Mouse (Mus musculus): ENCODE measurements at regions not wholly inside any gene's neighbourhood (a gene's known extent, or its start where the extent isn't known, plus 50 kb on each side); places are given as distances from the start of the nearest gene placed in this dataset.

DNA sequence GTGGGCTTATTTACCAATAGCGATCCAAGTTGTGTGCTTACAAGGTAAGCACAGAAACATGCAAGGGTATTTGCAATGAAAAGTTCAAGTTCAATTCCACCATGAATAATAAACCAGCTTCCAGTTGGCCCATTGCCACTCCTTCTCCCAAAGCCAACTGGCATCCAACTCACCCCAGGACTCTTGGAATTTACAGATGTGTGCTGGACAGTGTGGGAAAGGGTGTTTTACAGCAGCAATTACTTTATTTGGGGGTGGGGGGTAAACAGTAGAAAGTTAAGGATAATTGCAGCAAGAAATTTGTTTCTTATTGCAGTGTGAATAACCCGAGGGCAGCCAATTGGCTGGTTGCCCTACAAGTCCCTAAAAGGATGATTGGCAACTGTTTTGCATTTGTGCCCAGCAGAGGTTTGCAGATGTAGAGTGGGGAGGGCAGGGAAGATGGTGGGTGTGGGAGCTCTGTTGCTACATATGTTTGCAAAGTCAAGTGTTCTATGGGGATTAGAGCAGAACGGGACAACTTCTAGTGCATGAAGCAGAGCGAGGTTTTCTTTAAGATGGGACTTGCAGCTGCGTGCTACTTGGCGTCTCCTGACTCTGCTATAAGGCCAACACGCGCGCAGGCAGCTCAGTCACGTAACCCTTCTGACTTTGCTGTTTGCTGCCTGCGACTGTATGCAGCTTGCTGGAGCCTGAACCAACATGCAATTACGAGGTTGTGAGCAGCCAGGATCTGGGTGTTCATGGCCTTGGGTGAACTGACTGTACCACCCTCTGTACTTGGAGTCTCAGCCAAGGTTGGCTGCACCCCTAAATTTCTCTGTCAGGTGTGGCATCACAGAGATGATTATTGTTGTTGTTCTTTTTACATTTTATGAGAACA, 271.9 kb downstream of the Map2k6 start:
- Histone ChIP-seq H3K36me3 (no peaks in the 10 kb centered on the region), H3K27ac (peak overlapping the region; percentile 29; the same call in 1 of the 2 replicates), H3K9me3 (no peaks in the 10 kb centered on the region), H3K27me3 (no peaks in the 10 kb centered on the region), H3K4me2 (0 out of 2 replicates have a peak overlapping the region, but pooled peaks have one; percentile 1), H3K9ac (no peak overlapping the region), H3K4me3 (no peak overlapping the region), H3K4me1 (peaks cover 8% of the 10 kb centered on the region)
- ATAC-seq (ENCODE audit: insufficient number of reproducible peaks, low FRiP score, low TSS enrichment, low read depth) = peak; percentile 63; the same call in 1 of the 2 replicates
- WGBS = 29% methylated on average over 12 of the region's 12 CpGs

DNA sequence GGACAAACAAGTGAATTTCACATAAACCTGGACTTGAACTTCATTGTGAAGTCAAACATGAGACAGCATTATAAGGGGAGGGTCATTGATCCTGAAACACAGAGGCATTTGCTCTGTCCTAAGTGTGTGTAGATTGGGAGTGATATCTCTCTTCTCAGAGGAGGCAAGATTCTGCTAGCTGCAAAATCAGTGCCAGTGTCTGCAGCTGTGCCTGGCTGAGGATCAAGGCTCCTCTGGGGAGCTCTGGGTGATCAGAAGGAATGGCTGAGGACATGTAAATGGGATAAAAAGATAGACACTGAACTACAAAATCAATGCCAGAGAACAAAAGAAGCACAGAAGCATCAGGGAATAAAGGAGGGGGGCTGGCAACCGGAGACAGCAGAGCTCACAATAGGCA, 274.0 kb downstream of the Map2k6 start:
- Histone ChIP-seq H3K4me1 (peaks cover 8% of the 10 kb centered on the region), H3K36me3 (no peaks in the 10 kb centered on the region), H3K27me3 (no peaks in the 10 kb centered on the region), H3K27ac (no peak overlapping the region), H3K4me2 (no peak overlapping the region), H3K9ac (no peak overlapping the region), H3K9me3 (no peaks in the 10 kb centered on the region), H3K4me3 (no peak overlapping the region)
- no peak for ATAC-seq (ENCODE audit: insufficient number of reproducible peaks, low FRiP score, low TSS enrichment, low read depth)
- WGBS = 81% methylated on average over 1 of the region's 1 CpGs

DNA sequence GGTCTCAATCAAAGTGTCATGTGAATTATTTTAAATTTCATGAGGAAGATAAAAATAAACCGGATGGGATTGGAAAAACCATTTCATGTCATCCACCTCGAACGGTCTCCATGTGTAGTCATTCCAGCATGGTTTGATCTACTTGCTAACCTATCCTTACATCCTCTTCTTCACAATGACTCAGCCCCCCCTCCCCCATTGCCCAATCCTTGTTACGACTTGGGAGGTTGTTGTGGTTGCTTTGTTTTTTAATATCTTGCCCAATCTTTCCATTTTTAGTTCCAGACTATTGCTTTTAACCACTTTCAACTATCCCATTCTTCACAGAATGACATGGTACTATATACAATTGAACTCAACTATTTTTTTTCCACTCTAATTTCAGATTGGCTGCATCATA, 275.0 kb upstream of the Kcnj16 start:
- WGBS = 86% methylated on average over 4 of the region's 4 CpGs
- no peaks in the 10 kb centered on the region for H3K9me3 ChIP-seq
- no peak for ATAC-seq (ENCODE audit: insufficient number of reproducible peaks, low FRiP score, low TSS enrichment, low read depth)
- no peaks in the 10 kb centered on the region for H3K4me1 ChIP-seq
- H3K27me3 ChIP-seq = no peaks in the 10 kb centered on the region
- no peak overlapping the region for H3K27ac ChIP-seq
- H3K4me3 ChIP-seq = no peak overlapping the region
- H3K36me3 ChIP-seq = no peaks in the 10 kb centered on the region
- no peak overlapping the region for H3K9ac ChIP-seq
- H3K4me2 ChIP-seq = no peak overlapping the region

DNA sequence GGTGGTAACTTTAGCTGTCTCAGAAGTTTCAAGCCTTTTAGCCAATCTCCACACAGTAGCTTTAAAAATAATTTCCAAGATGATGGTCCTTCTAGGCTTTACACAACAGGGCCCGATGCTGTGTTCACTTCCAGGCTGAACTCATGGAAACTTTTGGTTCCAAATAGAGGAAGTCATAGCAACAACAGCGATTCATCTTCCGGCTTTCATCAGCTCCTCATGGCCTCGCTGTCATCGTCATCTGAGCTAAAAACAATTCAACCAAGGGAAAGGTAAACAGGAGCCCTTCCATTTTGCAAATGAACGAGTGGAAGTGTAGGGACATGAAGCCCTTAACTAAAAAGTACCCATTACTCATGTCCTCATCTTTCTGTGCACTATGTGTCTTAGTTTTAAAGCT, 270.8 kb upstream of the Kcnj16 start:
- Histone ChIP-seq H3K4me3 (no peak overlapping the region), H3K9me3 (no peaks in the 10 kb centered on the region), H3K4me2 (no peak overlapping the region), H3K9ac (no peak overlapping the region), H3K27ac (no peak overlapping the region), H3K36me3 (no peaks in the 10 kb centered on the region), H3K4me1 (no peaks in the 10 kb centered on the region), H3K27me3 (no peaks in the 10 kb centered on the region)
- no peak for ATAC-seq (ENCODE audit: insufficient number of reproducible peaks, low FRiP score, low TSS enrichment, low read depth)
- WGBS = 84% methylated on average over 6 of the region's 6 CpGs

DNA sequence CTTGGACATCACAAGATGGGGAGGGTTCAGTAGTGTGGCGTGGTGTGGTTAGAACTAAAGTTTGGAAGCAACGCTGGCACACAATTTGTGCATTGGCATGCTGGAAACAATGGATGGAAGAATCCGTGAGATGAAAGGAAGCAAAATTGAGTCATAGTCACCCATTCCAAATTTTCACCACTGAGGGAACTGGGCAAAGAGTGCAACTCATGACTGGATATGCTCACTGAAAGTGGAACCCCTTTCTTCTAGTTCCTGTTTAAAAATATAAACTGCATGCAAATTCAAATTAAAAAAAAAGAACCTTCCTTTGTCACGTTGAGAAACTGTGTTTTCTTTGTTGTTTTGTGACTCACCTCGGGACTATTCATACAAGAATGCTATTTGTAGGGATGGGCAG, 269.5 kb upstream of the Kcnj16 start:
- WGBS = 76% methylated on average over 5 of the region's 5 CpGs

DNA sequence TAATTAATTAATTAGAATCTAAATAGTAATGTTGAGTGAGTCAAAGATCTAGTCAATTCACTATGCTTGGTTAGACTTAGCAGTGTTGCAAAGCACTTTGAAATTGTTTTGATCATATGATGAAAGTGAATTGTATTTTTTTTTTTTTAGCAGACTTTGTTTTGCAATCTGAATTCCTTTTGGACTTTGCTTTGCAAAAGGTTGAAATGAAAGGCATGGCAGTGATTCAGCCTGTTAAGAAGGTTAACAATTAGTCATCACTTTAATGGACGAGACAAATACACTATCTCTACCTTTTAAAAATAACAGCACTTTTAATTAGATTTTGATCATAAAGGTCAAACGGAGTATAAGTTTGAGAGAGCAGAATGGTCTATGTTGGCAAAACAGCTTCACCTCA, 266.9 kb upstream of the Kcnj16 start:
- Histone ChIP-seq H3K9ac (no peak overlapping the region), H3K4me3 (no peak overlapping the region), H3K36me3 (no peaks in the 10 kb centered on the region), H3K4me1 (no peaks in the 10 kb centered on the region), H3K4me2 (no peak overlapping the region), H3K27ac (no peak overlapping the region), H3K9me3 (no peaks in the 10 kb centered on the region), H3K27me3 (no peaks in the 10 kb centered on the region)
- no peak for ATAC-seq (ENCODE audit: insufficient number of reproducible peaks, low FRiP score, low TSS enrichment, low read depth)
- 82% methylated on average over 2 of the region's 2 CpGs for WGBS

More for the DNA sequence above, 269.5 kb upstream of the Kcnj16 start:
- Histone ChIP-seq H3K9me3 (no peaks in the 10 kb centered on the region), H3K4me2 (no peak overlapping the region), H3K4me1 (no peaks in the 10 kb centered on the region), H3K9ac (no peak overlapping the region), H3K4me3 (no peak overlapping the region), H3K27ac (no peak overlapping the region), H3K36me3 (no peaks in the 10 kb centered on the region), H3K27me3 (no peaks in the 10 kb centered on the region)
- ATAC-seq (ENCODE audit: insufficient number of reproducible peaks, low FRiP score, low TSS enrichment, low read depth) = no peak

DNA sequence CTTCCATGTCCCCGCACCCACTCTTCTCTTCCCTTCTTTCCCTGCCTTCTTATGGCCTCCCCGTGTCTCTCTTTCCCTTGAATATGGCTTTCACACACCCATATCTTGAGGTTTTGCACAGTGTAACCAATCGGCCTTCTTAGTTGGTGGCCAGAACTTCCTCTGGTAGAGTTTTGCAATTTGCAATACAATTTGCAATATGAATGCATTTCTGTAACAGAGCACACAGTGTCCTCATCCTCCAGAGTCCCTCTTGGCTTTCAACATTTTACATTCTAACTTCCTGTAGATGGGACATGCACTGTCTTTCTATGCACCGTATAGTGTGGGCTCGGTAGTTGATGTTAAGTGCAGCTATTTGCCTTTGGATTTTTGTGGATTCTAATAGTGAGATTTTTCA, 265.7 kb upstream of the Kcnj16 start:
- 91% methylated on average over 5 of the region's 5 CpGs for WGBS
- no peaks in the 10 kb centered on the region for H3K27me3 ChIP-seq
- no peak for ATAC-seq (ENCODE audit: insufficient number of reproducible peaks, low FRiP score, low TSS enrichment, low read depth)
- no peaks in the 10 kb centered on the region for H3K4me1 ChIP-seq
- no peak overlapping the region for H3K9ac ChIP-seq
- H3K4me2 ChIP-seq = no peak overlapping the region
- H3K4me3 ChIP-seq = no peak overlapping the region
- no peaks in the 10 kb centered on the region for H3K9me3 ChIP-seq
- no peaks in the 10 kb centered on the region for H3K36me3 ChIP-seq
- H3K27ac ChIP-seq = no peak overlapping the region

DNA sequence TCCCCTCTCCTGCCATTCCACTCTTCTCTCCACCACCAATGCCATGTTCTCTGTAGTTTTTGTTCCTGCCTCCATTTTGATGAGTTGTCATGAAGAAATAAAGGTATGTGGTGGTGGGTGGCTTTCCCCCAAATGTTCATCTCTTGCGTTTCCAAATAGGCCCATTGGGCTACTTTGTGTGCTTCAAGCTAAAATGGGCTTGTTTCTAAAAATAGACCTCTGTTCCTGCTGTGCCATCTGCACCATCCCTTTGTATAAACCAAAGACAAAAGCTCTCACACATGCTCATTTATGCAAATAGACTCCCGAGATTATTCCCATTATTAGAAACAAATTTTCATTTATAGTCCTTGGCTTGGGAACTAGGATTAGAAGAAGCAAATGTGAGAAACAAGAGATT, 264.3 kb upstream of the Kcnj16 start:
- no peak for ATAC-seq (ENCODE audit: insufficient number of reproducible peaks, low FRiP score, low TSS enrichment, low read depth)
- no peaks in the 10 kb centered on the region for H3K27me3 ChIP-seq
- no peaks in the 10 kb centered on the region for H3K36me3 ChIP-seq
- no peak overlapping the region for H3K4me2 ChIP-seq
- 86% methylated on average over 2 of the region's 2 CpGs for WGBS
- no peaks in the 10 kb centered on the region for H3K4me1 ChIP-seq
- H3K9ac ChIP-seq = no peak overlapping the region
- H3K27ac ChIP-seq = no peak overlapping the region
- no peak overlapping the region for H3K4me3 ChIP-seq
- H3K9me3 ChIP-seq = no peaks in the 10 kb centered on the region

DNA sequence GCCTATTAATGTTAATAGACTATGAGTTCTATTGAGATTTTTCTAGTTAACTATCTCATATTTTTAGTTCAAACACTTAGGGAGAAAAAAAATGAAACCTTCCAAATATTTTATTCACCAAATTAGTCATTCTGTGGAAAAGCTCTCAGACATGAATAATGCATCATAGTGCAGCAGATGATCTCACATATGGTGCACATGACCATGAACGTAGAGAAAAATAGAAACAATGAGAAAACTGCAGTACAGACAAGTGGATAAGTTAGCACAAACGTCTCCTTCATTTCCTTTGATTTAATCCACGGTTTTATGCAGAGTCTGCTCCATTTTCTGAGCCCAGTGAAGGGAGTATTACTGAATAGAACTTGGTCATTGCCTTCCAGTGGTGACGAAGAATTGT, 260.5 kb upstream of the Kcnj16 start:
- 78% methylated on average over 4 of the region's 4 CpGs for WGBS
- H3K27ac ChIP-seq = no peak overlapping the region
- no peaks in the 10 kb centered on the region for H3K27me3 ChIP-seq
- ATAC-seq (ENCODE audit: insufficient number of reproducible peaks, low FRiP score, low TSS enrichment, low read depth) = no peak
- no peaks in the 10 kb centered on the region for H3K36me3 ChIP-seq
- H3K4me1 ChIP-seq = 0 out of 2 replicates have a peak, but pooled peaks cover 10% of the 10 kb centered on the region
- H3K9me3 ChIP-seq = no peaks in the 10 kb centered on the region
- H3K4me2 ChIP-seq = no peak overlapping the region
- no peak overlapping the region for H3K9ac ChIP-seq
- H3K4me3 ChIP-seq = no peak overlapping the region

DNA sequence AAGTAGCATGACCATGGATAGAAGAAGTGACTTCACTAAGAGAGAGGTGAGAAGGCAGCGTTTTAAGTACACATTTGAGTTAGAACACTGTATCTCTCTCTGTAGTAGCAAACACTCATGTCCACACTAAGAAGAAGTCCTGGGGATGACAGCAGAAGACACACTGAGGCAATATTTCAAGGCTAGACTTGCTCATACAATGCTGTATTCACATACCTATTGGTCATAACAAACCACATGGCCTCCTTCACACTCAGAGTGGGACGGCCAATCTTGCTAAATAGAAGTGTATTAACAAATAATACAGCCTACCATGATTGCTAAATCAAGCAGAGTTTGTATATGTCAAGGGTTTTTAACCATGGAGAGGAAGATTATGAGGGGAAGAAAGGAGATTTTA, 252.5 kb upstream of the Kcnj16 start:
- 82% methylated on average over 2 of the region's 2 CpGs for WGBS
- no peaks in the 10 kb centered on the region for H3K27me3 ChIP-seq
- no peak overlapping the region for H3K4me3 ChIP-seq
- ATAC-seq (ENCODE audit: insufficient number of reproducible peaks, low FRiP score, low TSS enrichment, low read depth) = no peak
- H3K9me3 ChIP-seq = no peaks in the 10 kb centered on the region
- H3K9ac ChIP-seq = no peak overlapping the region
- H3K27ac ChIP-seq = no peak overlapping the region
- 0 out of 2 replicates have a peak, but pooled peaks cover under 1% of the 10 kb centered on the region for H3K4me1 ChIP-seq
- no peaks in the 10 kb centered on the region for H3K36me3 ChIP-seq
- H3K4me2 ChIP-seq = no peak overlapping the region

DNA sequence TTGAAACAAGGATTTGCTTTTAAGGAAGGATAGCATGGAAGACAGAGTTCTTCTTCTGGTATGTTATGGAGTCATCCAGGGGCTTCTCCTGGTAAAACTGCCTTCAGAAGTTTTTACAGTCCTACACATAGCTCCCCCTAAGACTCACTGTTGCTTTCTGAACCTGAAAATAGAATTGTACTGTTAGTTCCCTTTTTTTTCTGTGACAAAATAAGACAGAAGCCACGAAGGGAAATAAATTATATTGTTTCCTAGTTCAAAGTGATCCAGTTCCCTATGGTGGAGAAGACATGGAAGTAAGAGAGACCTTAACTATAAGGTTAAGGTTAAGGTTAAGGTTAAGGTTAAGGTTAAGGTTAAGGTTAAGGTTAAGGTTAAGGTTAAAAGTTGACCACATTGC, 251.5 kb upstream of the Kcnj16 start:
- Histone ChIP-seq H3K9ac (no peak overlapping the region), H3K4me2 (no peak overlapping the region), H3K4me1 (no peaks in the 10 kb centered on the region), H3K27ac (no peak overlapping the region), H3K36me3 (no peaks in the 10 kb centered on the region), H3K9me3 (no peaks in the 10 kb centered on the region), H3K4me3 (no peak overlapping the region), H3K27me3 (no peaks in the 10 kb centered on the region)
- WGBS = 64% methylated on average over 1 of the region's 1 CpGs
- ATAC-seq (ENCODE audit: insufficient number of reproducible peaks, low FRiP score, low TSS enrichment, low read depth) = no peak

DNA sequence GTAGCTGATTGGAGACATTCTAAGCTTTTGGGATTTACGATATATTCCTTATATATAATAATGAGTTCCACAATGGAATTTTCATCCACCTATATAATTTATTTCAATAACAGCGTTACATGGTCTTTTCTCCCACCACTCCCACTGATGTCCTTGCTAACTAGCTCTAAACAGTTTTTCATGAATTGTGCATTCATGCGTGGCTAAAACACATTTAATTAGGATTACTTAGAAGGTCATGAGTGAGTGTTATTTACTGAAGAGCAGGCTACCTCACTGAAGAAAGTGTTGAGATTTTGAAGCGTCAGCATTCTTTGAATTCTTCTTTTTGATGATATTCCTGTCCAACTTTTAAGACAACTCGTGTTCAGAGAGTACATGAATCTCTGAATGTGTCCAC, 245.1 kb upstream of the Kcnj16 start:
- Histone ChIP-seq H3K27ac (no peak overlapping the region), H3K9me3 (no peaks in the 10 kb centered on the region), H3K36me3 (no peaks in the 10 kb centered on the region), H3K4me1 (no peaks in the 10 kb centered on the region), H3K4me2 (no peak overlapping the region), H3K4me3 (no peak overlapping the region), H3K27me3 (no peaks in the 10 kb centered on the region), H3K9ac (no peak overlapping the region)
- no peak for ATAC-seq (ENCODE audit: insufficient number of reproducible peaks, low FRiP score, low TSS enrichment, low read depth)
- 82% methylated on average over 5 of the region's 5 CpGs for WGBS

Data from limb, embryonic 15.5 days (tissue).